Mouse (Mus musculus) heart, adult 18-20 months (tissue): ENCODE measurements at regions not wholly inside any gene's neighbourhood (a gene's known extent, or its start where the extent isn't known, plus 50 kb on each side); places are given as distances from the start of the nearest gene placed in this dataset.
A peak's percentile ranks its signal among the peaks of the same experiment; 100 is the strongest.
"Not testable (repeated sequence)": the region's sequence is repeated elsewhere in the genome, so short reads cannot be mapped to it uniquely, and the experiment has no call there.

Experiments
- DNase-seq, 2 experiments: peaks; one replicate each; pipeline ENCODE4 v3.0.0; 2021 to 2022; ENCODE audit warnings: mixed read lengths in 1 of 2

DNA sequence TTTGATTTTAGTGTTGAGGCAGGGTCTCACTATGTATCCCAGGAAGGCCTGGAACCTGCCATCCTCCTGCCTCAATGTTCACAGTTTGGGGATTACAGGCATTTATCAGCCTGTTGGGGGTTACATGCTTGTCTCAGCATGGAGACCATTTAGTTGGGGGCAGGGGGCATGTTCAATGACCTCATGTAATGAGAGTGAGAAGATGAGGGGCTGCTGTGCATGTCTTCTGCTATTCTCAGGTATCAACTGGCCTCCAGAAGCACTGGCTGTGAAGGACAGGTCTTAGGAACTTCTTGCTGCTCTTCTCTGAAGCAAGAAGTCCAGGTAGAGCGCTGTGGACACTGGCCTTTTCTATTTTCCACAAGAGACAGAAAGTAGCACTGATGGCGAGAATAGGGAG lies 350.9 kb downstream of the Plekhb2 start:
- DNase-seq = no peak

DNA sequence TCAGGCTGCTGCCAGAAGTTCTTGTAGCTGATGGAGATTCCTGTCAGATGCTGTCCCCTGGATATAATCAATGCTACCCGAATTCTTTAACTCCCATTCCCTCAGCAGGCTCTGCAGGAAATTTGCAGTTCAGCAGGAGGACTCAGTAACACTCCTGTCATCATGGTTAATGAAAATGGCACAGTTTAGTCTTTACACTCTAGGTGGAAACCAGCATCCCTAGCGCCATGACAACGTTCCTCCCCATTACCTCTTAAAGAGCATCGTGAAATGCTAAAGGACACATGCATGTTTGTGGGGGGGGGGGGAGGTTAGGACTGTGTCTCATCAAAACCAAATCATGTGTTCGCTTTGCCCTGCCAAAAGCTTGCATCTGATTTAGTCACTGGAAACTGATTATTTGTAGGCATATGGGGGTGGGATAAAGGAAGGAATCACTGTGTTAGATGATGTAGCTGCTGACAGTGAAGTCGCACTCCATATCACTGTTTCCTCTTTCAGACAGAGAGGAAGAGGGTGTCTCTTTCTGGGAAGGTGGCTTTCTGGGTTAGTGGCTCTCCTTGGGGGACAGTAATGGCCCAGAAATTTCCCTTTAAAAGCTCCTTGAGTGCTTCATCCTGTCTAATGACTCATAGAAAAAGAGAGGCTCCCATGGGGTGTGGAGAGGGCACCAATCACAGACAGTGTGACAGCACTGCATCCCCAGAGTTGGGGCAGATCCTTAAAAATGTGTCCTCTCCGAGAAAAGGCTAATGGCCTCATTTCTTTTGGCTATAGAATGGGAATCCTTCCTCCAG lies 351.5 kb downstream of the Plekhb2 start:
- DNase-seq = no peak

DNA sequence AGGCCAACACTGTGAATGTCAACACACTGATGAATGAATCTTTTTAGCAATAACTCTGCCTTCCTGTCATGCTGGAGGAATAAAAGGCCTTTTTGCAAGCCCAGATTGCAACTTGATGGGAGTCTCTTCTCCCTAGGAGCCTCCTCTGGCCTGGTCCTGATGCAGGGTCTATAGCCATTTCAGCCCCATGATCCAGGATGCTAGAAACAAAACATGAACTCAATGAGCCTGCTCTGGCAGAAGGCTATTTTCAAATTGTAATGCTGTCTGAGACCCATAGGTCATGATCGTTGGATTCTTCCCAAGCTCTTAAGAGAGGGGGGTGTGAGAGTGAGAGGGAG lies 352.1 kb downstream of the Plekhb2 start:
- no peak for DNase-seq

DNA sequence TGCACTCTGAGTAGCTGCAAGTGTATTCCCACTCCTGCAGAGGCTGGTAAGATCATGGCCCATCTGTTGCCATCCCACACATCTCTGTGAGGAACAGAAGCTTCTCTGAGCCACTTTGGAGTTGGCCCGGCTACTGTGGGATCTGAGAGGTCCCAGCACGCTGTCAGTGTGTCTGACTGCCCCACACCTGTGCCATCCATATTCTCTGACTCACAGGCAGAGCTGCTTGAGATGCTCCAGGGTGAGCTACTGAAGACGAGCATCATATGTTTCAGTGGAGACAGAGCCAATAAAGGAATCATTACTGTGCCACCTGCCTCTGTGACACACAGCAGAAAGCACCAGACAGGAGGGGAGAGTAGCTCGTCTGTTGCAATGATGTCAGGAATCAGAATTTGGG lies 352.8 kb downstream of the Plekhb2 start:
- DNase-seq = no peak

DNA sequence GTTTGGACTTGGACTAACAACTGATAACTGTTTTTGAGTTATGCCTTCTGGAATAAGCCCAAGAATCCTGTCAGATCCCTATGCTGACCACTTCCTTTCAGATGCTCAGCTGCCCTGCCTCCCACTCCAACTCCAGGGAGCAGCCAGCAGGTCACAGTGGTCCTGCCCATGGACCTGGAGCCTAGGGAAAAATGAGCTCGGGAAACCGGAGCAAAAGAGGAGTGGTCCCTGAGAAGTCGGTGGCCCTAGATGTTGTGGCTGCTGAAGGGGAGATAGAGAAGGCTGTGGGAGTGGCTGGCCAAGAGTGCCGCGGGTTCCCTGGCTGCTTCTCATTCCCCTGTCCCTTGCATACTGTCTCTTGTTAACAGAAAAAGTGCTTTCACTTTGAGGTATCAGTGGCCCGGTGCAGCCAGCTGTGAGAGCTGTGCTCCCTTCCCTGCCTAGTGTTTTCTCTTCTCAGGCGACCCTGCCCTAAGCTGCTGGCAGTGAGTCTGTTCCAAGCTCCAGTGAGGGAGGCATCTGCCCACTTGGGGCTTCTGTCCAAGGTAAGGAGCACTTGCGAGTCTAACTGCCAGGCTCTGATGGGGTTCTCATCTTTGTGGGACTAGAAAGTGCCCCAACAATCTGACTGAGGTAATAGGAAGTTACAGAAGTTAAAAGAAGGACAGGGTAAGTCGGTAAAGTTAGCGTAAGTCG lies 357.2 kb downstream of the Plekhb2 start:
- DNase-seq = peak in 1 of 2 experiments; percentile 2

DNA sequence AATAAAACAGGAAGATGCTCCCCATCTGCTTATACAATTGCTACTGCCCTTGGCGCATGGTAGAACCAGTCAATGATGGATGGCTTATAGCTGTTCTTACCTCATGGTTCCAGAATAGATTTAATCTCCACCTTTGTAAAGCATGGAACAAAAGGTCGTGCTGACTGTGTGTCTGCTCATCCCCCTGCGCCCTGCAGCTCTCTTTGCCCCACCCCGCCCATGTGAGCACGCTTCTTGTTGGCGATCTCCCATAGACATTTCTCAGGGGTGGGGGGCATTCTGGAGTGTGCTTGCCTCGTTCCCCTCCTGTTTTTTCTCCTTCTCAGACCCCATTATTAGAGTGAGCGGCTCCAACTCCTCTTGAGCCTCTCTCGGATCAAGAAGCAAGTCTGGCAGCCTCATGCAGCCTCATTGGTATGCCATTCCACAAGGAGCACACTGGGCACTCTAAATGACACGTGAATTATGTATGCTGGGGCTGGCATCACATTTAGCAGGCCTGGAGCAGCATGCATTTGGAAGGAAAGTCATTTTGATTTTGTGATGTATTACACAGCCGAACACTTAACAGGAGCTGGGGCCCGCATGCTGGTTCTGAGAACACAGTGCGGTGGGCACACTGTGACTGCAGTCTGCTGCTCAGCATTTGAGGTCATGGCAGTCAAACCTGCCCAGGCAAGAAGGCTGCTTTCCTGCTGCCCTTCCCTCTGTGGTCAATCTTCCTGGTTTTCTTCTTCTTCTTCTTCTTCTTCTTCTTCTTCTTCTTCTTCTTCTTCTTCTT lies 362.5 kb downstream of the Plekhb2 start:
- DNase-seq = no peak

DNA sequence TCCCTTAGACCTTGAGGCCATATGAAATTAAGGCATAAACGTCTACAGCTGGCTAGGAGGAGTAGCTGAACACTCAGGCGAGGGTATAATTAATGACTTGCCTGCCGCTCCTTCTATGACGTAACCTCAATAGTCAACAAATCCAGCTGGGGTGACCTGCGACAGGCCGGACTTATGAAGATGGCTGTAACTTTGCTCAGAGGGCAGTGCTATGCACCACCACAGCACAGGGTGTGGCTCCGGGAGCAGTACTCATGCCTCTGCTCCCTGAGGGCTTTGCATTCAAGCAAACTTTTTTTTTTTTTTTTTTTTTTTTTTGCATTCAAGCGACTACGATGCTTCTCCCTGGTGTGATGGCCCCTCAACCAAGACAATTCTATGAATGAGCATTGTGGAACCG lies 364.1 kb downstream of the Plekhb2 start:
- DNase-seq = no peak

DNA sequence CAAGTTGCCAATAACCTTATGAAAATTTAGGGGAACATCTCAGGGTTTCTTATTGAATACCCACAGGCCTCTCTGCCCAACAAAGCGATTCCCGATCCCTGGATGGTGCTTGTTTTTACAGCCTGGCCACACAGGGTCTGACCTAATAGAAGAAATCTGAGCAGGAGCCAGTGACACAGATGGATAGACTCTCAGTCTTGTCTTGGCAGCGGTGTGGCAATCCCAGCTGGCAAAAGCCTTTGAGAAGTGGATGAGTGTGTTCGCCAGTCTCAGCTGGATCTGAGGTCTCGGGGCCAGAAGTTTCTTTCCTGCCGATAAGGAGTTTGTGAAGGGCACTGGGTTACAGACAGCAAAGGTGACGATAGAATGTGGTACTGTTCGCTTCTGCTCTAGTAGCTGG lies 366.6 kb downstream of the Plekhb2 start:
- DNase-seq = peak; percentile 13 to 16

DNA sequence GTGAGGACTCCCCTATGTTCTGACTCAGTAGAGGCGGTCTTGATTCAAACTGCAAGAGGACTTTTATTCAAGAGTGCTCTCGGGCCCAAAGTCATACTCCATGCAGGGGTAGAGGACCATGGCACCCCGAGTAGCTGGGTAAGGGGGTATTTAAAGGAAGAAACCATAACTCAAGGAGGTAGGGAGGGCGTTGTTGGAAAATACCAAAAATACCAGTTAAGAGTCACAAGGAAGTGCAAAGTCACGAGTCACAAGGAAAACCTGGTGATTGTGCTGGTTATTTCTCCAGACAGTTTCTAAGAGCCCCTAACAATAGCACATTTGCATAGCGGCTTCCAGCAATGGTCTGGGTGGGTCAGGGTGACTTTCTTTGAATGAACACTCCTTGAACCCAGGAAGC lies 370.4 kb downstream of the Plekhb2 start:
- not testable (repeated sequence) for DNase-seq

DNA sequence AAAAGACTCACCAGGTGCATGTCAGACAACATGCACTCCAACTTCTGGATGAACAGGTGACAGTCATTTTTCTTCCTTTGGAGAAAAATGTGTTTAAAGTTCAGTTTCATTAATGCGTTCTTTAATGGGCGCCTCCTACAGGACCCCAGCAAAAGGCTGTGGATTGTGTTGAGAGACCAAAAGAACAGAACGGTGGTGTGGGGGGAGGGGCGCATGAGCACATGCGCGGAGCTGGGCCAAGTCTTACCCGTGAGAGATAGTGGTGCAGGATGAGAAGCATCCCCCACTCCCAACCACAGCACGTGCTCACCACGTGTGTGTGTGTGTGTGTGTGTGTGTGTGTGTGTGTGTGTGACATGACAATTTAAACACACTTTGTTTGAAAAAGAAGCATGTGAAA lies 371.0 kb downstream of the Plekhb2 start:
- DNase-seq = no peak

DNA sequence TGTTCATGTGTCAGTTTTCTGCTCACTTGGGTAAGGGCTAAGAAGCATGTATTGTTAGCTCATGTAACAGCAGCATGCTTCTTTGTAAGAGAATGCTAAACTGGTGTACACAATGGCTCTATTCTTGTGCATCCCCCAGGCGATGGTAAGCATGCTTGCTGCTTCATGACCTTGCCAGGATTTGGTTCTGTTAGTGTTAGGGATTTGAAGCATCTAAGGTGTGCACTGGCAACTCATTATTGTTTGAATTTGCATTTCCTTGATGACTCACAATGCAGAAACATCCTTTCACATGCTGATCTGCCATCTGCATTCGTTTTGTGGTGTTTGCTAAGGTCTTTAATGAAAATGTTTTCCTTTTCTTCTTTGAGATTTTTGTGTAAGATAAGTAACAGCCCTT lies 382.8 kb downstream of the Plekhb2 start:
- DNase-seq = no peak

DNA sequence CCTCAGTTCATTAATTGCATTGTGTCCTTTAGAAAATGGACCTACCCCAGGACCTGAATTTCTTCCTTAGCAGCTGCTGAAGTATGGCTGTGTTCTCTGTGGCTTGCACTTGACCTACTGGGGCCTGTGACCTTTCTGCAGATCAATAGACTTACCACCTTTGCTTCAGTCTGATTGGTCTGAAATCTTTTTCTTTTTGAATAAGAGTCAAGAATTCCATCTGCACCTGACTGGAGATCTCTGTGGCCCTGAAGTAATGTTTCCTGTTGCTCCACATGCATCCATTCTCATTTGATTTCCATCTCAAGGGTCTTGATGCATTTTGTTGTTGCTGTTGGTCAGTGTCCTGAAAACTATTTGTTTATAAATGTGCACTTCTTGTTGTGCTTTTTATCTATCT lies 388.4 kb downstream of the Plekhb2 start:
- DNase-seq = no peak

DNA sequence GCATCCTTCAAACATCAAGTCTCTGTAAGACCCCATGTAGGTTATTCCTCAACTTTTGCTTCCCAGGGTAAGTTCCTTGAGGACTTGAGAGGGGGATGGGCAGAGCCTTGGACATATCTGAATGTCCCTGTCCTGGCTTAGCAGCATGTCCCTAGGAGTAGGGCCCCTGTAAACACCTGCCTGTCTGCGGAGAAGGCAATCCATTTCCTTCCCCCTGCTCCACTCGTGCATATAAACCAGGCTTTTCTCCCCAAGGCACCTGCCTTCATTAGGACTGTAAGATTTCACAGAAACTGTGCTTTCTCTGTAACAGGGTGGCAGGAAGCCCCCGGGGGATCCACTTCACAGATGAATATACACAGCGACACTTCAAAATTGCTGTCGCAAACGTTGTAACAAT lies 393.1 kb downstream of the Plekhb2 start:
- no peak for DNase-seq

DNA sequence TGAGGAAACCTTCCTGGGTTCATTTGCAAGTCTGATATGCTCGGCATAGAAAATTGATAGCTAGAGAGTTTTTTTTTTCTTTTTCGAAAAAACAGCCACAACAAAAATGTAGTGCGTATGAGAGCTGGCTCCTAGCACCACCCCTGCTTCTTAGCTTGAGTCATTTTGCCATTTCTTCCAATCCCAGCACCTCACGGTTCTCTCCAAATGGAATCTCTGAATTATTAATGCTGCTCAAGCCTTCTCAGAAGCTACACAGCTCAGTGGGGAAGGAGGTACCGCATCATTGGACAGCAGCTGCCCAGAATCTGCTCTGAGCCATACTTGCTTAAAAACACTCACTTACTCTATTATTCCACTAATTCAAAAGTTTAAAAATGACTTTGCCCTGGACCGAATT lies 393.6 kb downstream of the Plekhb2 start:
- no peak for DNase-seq

DNA sequence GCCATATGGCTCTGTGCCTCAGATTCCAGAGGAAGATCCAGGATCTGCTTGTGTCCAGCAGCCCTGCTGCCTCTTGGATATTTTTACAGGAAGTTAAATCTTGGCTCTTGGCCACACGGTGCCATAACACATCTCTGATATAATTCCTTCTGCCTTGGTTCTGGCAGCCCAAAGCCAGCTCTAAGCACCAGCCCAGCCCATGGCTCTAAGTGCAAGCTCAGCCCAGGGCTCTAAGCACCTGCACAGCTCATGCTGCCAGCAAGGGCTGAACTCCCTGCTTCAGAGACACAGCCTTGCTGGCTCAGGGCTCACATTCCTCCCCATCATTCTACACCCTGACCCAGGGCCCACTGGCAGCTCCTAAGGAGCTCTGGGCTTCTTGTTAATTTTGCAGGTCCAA lies 415.3 kb downstream of the Plekhb2 start:
- peak in 1 of 2 experiments; percentile 2 for DNase-seq

DNA sequence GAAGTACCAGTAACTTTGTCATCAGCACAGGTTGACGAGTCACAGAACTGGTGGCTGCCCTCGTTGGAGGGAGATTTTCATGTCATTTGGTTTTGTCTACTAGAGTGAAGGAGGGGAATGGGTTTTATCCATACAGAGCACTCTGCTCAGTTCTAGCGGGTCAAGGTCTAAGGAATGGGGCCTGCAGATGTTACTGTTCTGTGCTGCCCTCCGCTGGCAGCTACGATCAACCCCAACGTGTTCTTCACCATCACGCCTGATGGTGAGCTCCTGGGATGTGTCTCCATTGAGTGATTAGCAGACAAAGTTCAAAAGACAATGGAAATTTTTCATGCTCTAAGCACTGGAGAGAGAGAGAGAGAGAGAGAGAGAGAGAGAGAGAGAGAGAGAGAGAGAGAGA lies 416.9 kb downstream of the Plekhb2 start:
- peak in 1 of 2 experiments; percentile 10 for DNase-seq

DNA sequence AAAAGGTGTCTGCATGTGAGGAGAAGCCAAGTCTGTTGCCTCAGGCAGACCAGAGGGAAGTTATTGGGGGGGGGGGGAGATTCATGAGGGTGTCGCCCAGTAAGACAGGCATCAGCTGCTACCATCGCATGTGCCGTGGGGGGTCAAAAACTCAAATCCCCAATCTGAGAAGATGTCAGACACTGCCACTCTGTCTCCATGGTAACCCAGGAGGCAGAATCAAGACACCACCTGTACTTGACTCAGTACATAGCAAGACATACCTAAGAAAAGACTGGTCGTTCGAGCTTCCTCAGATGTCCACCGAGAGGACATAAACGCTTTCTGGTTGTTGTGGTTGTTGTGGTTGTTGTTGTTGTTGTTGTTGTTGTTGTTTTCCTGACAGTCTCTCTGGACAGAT lies 418.1 kb downstream of the Plekhb2 start:
- DNase-seq = no peak

DNA sequence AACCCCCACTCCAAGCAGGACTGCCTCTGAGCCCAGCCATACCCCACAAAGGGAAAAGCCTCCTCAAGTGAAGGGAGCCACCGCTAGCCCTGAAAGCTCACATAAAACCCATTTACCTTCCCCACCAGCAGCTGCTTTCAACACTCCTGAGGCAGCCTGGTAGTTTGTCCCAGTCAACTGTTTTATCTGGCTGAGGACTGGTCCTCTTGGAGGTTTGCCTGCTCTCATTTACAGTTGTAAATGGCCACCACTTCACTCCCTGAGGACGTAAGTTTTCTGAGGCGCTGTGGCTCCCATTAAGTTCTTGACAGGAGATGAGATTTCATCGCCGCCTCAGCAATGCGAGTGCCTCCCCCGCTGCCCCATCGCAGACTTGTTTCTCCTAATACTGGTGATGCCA lies 425.2 kb downstream of the Plekhb2 start:
- DNase-seq = no peak
